Mouse (Mus musculus) stomach, postnatal 0 days (tissue): Measurements from ENCODE around the gene Rspo3. TPM values are rescaled to one million over a fixed set of nuclear protein-coding genes. Genes with fewer than 3 reads are reported as not detected.

ENCODE experiments used
- ATAC-seq: fragments of 200-750 bp; cut with Nextera tagmentation; 2 replicates; pipeline ENCODE4 v1.8.0; 2017; ENCODE audit not compliant: low FRiP score, low TSS enrichment
- DNase-seq: peaks from one replicate; pipeline ENCODE4 v3.0.0-alpha.2; 2016; ENCODE audit warnings: low spot score
- H3K27ac ChIP-seq: fragments of 300-500 bp; sonication (generic); replicated peaks from 2 replicates; pipeline ENCODE4 v1.5.1; 2014; ENCODE audit warnings: mild to moderate bottlenecking, control low read depth
- H3K27me3 ChIP-seq: fragments of 300-500 bp; sonication (generic); 2 replicates; pipeline ENCODE4 v1.6.1; 2014; ENCODE audit warnings: low read length; ENCODE audit not compliant: control insufficient read depth, insufficient read depth
- H3K36me3 ChIP-seq: fragments of 300-500 bp; sonication (generic); 2 replicates; pipeline ENCODE4 v1.6.1; 2014; ENCODE audit warnings: low read length, mixed read lengths; ENCODE audit not compliant: control insufficient read depth, insufficient read depth
- H3K4me1 ChIP-seq: fragments of 300-500 bp; sonication (generic); replicated peaks from 2 replicates; pipeline ENCODE4 v1.6.1; 2014; ENCODE audit warnings: antibody characterized with exemption; ENCODE audit not compliant: control insufficient read depth, insufficient read depth
- H3K4me2 ChIP-seq: fragments of 300-500 bp; sonication (generic); replicated peaks from 2 replicates; pipeline ENCODE4 v1.6.1; 2014; ENCODE audit warnings: low read depth, mild to moderate bottlenecking, control low read depth, moderate library complexity
- H3K4me3 ChIP-seq: fragments of 300-500 bp; sonication (generic); 2 replicates; pipeline ENCODE4 v1.5.1; 2014; ENCODE audit warnings: low read depth, low read length, control low read depth
- H3K9ac ChIP-seq: fragments of 300-500 bp; sonication (generic); 2 replicates; pipeline ENCODE4 v1.6.1; 2014; ENCODE audit warnings: mild to moderate bottlenecking, low read length, control low read depth, mixed read lengths
- H3K9me3 ChIP-seq: fragments of 300-500 bp; sonication (generic); 2 replicates; pipeline ENCODE4 v1.6.1; 2016; ENCODE audit warnings: low read length; ENCODE audit not compliant: control insufficient read depth
- CTCF ChIP-seq: IDR thresholded peaks from 2 replicates; pipeline ENCODE4 v1.5.1; 2016; ENCODE audit warnings: antibody characterized with exemption, low read depth, mild to moderate bottlenecking, moderate library complexity
- EP300 ChIP-seq: optimal IDR thresholded peaks from 2 replicates; pipeline ENCODE3; 2016; ENCODE audit warnings: antibody characterized with exemption
- WGBS: fragments of 180-500 bp; shearing (Covaris S2); extraction: QIAGEN DNeasy Blood & Tissue Kit; methylation state at CpG from one replicate; pipeline ENCODE4 v1.1.7; 2014; 5-methylcytosine and 5-hydroxymethylcytosine counted together
- polyA plus RNA-seq: library from polyadenylated mRNA; unstranded; fragments of >200 nt; fragmentation: Nextera tagmentation; extraction: Ambion mirVana; gene quantifications from 2 replicates; pipeline ENCODE4 v1.2.1, GENCODE M21; 2015

Rspo3 gene
- polyA plus RNA-seq, 1 experiment from 2014 or later: 7.6 TPM

GRCm38 (mm10) chr10:29513563-29513962, 22.1 kb downstream of the Rspo3 start:
- DNase-seq: no peak
- H3K9ac ChIP-seq: no peak overlapping the region
- no peaks in the 10 kb centered on the region for H3K27me3 ChIP-seq
- H3K9me3 ChIP-seq: no peaks in the 10 kb centered on the region
- no peaks in the 10 kb centered on the region for H3K36me3 ChIP-seq
- TF ChIP-seq EP300 (no peak), CTCF (no peak)
- no peaks in the 10 kb centered on the region for H3K4me1 ChIP-seq
- no peak overlapping the region for H3K4me3 ChIP-seq
- 92% methylated on average over 1 of the region's 1 CpGs for WGBS
- no peak overlapping the region for H3K4me2 ChIP-seq
- no peak overlapping the region for H3K27ac ChIP-seq
- ATAC-seq: no peak

DNA sequence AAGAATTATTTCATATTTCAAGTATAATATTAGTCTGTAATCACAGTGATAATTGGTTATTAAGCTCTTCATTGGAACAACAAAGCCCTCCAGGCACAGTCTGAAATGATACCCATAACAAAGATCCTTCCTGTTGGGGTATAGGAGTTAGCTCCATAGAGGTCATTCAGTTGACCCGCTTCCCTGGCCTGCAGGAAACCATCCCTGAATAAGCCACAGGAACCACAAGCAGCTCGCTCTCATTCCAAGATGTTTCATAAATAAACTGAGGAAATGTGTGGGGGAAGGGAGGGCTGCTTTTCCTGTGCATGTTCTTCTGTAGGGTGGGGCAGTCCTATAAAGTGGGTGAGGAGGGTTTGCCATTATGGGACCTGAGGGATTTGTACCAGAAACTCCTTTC, 27.5 kb downstream of the Rspo3 start:
- H3K4me2 ChIP-seq: no peak overlapping the region
- no peaks in the 10 kb centered on the region for H3K9me3 ChIP-seq
- no peak overlapping the region for H3K4me3 ChIP-seq
- no peaks in the 10 kb centered on the region for H3K4me1 ChIP-seq
- no peak for DNase-seq
- H3K27me3 ChIP-seq: no peaks in the 10 kb centered on the region
- ATAC-seq: no peak
- no peak for TF ChIP-seq EP300
- TF ChIP-seq CTCF: no peak
- 65% methylated on average over 2 of the region's 2 CpGs for WGBS
- H3K36me3 ChIP-seq: no peaks in the 10 kb centered on the region
- H3K9ac ChIP-seq: no peak overlapping the region
- no peak overlapping the region for H3K27ac ChIP-seq

GRCm38 (mm10) chr10:29497205-29497822, 38.4 kb downstream of the Rspo3 start:
- Histone ChIP-seq H3K4me3 (no peak overlapping the region), H3K4me1 (no peaks in the 10 kb centered on the region), H3K27me3 (no peaks in the 10 kb centered on the region), H3K9ac (no peak overlapping the region), H3K27ac (no peak overlapping the region), H3K4me2 (no peak overlapping the region), H3K9me3 (no peaks in the 10 kb centered on the region), H3K36me3 (no peaks in the 10 kb centered on the region)
- TF ChIP-seq EP300 (no peak), CTCF (no peak)
- DNase-seq (no peak), ATAC-seq (no peak)
- WGBS: 66% methylated on average over 3 of the region's 3 CpGs

GRCm38 (mm10) chr10:29493996-29494395, 41.7 kb downstream of the Rspo3 start:
- H3K4me1 ChIP-seq: no peaks in the 10 kb centered on the region
- no peaks in the 10 kb centered on the region for H3K27me3 ChIP-seq
- no peak for DNase-seq
- no peaks in the 10 kb centered on the region for H3K9me3 ChIP-seq
- WGBS: 45% methylated on average over 1 of the region's 1 CpGs
- no peak for TF ChIP-seq CTCF
- TF ChIP-seq EP300: no peak
- no peak overlapping the region for H3K9ac ChIP-seq
- no peaks in the 10 kb centered on the region for H3K36me3 ChIP-seq
- no peak for ATAC-seq
- no peak overlapping the region for H3K4me3 ChIP-seq
- no peak overlapping the region for H3K27ac ChIP-seq
- H3K4me2 ChIP-seq: no peak overlapping the region

- TF ChIP-seq EP300 (no peak), CTCF (no peak)
- Histone ChIP-seq H3K27me3 (no peaks in the 10 kb centered on the region), H3K36me3 (no peaks in the 10 kb centered on the region), H3K4me1 (no peaks in the 10 kb centered on the region), H3K4me2 (no peak overlapping the region), H3K9ac (no peak overlapping the region), H3K27ac (no peak overlapping the region), H3K9me3 (no peaks in the 10 kb centered on the region), H3K4me3 (no peak overlapping the region)
- 41% methylated on average over 1 of the region's 1 CpGs for WGBS
- DNase-seq (no peak), ATAC-seq (no peak)
These were observed 54.7 kb downstream of the Rspo3 start for GRCm38 (mm10) chr10:29480945-29481344.

DNA sequence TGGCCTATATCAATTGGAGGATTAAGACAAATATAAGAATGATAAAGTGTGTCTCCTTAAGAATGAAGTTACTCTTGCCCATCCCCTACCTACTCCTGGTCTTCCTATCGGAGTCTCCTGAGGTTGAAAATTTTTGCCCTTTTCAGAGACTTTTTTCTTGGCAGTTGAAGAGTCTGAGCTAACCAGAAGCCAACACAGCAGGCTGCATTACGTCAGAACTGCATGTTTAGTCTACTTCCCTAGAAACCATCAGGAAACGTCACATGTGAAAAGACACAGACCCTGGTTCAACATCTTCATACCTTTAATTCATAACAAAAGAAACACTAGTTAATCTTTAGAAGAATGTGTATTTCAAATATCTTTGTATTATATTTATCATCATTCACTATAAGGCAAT, 56.3 kb downstream of the Rspo3 start:
- H3K4me2 ChIP-seq: no peak overlapping the region
- no peaks in the 10 kb centered on the region for H3K9me3 ChIP-seq
- no peaks in the 10 kb centered on the region for H3K27me3 ChIP-seq
- no peak overlapping the region for H3K4me3 ChIP-seq
- no peak overlapping the region for H3K9ac ChIP-seq
- no peaks in the 10 kb centered on the region for H3K36me3 ChIP-seq
- ATAC-seq (no peak), DNase-seq (no peak)
- TF ChIP-seq EP300 (no peak), CTCF (no peak)
- WGBS: 38% methylated on average over 3 of the region's 3 CpGs
- H3K4me1 ChIP-seq: no peaks in the 10 kb centered on the region
- no peak overlapping the region for H3K27ac ChIP-seq
